Mouse (Mus musculus): ENCODE data around the gene Tfb2m.

DNA sequence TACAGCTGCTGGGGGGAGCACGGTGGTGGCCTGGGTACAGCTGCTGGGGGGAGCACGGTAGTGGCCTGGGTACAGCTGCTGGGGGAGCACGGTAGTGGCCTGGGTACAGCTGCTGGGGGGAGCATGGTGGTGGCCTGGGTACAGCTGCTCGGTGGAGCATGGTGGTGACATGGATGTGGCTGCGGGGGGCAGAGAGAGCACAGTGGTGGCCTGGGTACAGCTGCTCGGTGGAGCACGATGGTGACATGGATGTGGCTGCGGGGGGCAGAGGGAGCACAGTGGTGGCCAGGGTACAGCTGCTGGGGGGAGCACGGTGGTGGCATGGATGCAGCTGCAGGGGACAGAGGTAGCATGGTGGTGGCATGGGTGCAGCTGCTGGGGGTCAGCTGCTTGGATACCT, 39.6 kb upstream of the Tfb2m start:
- TF ChIP-seq HCFC1 (IDR thresholded peaks at IDR 0.05; ENCODE audit: borderline replicate concordance, insufficient read depth, low read length) (no peak), ZC3H11A (IDR thresholded peaks at IDR 0.05; ENCODE audit: borderline replicate concordance, low read depth, low read length) (no peak)
